Mouse (Mus musculus): ENCODE measurements around the gene Scgb1b24. TPM values are rescaled to one million over a fixed set of nuclear protein-coding genes. Genes with fewer than 3 reads are reported as not detected.

Scgb1b24 gene
- not detected for polyA plus RNA-seq (2017; shearing (Covaris generic))

GRCm38 (mm10) chr7:33743499-33743898, at the start of gene Scgb1b24:
Scgb1b24 (plus strand) TSS chr7:33743799.

GRCm38 (mm10) chr7:33739212-33739611, 4.4 kb upstream of the Scgb1b24 start, which contains the start of gene Scgb2b24:
Scgb2b24 (minus strand) TSS chr7:33739312.

Other genes starting within 250 kb of the Scgb1b24 start
- gene Scgb2b21, start 223.3 kb upstream of the Scgb1b24 start, polyA plus RNA-seq (2017; shearing (Covaris generic)), result not detected
- not detected for gene Scgb2b24, start 4.5 kb upstream of the Scgb1b24 start, polyA plus RNA-seq (2017; shearing (Covaris generic))
- gene Scgb2b26, start 201.2 kb downstream of the Scgb1b24 start, polyA plus RNA-seq (2017; shearing (Covaris generic)), result not detected